32 mouse cellular contexts compared by ENCODE assay signal in genomic region chr13:23689459-23689858, GRCm38 (mm10). TPM values are rescaled to one million over a fixed set of nuclear protein-coding genes. Genes with fewer than 3 reads are reported as not detected.
DNase-seq lines count a peak whose midpoint lies in the region; ATAC-seq and TF ChIP-seq lines count a peak whose summit lies in the region.
"Had no signal": no experiment of that assay in that cellular context is flagged by ENCODE, and none has a peak within 500 bp of the region (broad histone marks: within the 10 kb centered on the region; RNA-seq: fewer than 3 reads in every experiment).

No protein-coding gene starts in this region.

- H3K36me3 ChIP-seq in limb, embryonic 11.5 days (ENCODE audit: control insufficient read depth, insufficient read depth, low read length) = no peaks in the 10 kb centered on the region
- no peaks in the 10 kb centered on the region for H3K36me3 ChIP-seq in limb, embryonic 10.5 days
- no peaks in the 10 kb centered on the region for H3K36me3 ChIP-seq in liver, embryonic 14.5 days (replicated peaks; ENCODE audit: control insufficient read depth, insufficient read depth, low read depth)
- H3K36me3 ChIP-seq in MEL (ENCODE audit: control insufficient read depth in 1 of 2, insufficient read depth in 2 of 2, low read length in 2 of 2) = peaks cover 0 to 12% of the 10 kb centered on the region in 2 experiments; a peak in 2 of 4 replicates
- H3K36me3 ChIP-seq in liver, embryonic 16.5 days (ENCODE audit: control insufficient read depth, insufficient read depth) = peaks cover 5% of the 10 kb centered on the region; the same call in 1 of the 2 replicates
- H3K36me3 ChIP-seq: embryonic facial prominence, embryonic 10.5 days; embryonic facial prominence, embryonic 13.5 days; heart, embryonic 12.5 days; heart, embryonic 15.5 days; hindbrain, embryonic 10.5 days; hindbrain, embryonic 13.5 days had no signal

- no peak for TF ChIP-seq CTCF in liver, embryonic 14.5 days (IDR thresholded peaks at IDR 0.05; ENCODE audit: low read depth)
- TF ChIP-seq CTCF in MEL (IDR thresholded peaks at IDR 0.05 in 2 of 3, conservative IDR thresholded peaks at IDR 0.05 in 1 of 3; ENCODE audit: control insufficient read depth in 1 of 3, insufficient read depth in 1 of 3, low read depth in 2 of 3, low read length in 3 of 3, poor library complexity in 1 of 3, severe bottlenecking in 1 of 3) = no peak
- no peak for TF ChIP-seq CTCF in left cerebral cortex, adult 2 months (IDR thresholded peaks at IDR 0.05)

- intact Hi-C loops in left cerebral cortex, adult 2 months (cut with DNase I) = loop anchor here (10.0 kb wide), 2 partner anchors 255 to 1865 kb away; no protein-coding TSS in a partner anchor

- no peak for TF ChIP-seq RAD21 in MEL (IDR thresholded peaks at IDR 0.05; ENCODE audit: low read depth, low read length)

- H3K9ac ChIP-seq in limb, embryonic 11.5 days (ENCODE audit: low read length) = no peak overlapping the region
- no peak overlapping the region for H3K9ac ChIP-seq in liver, embryonic 14.5 days (replicated peaks)
- H3K9ac ChIP-seq in MEL (ENCODE audit: control insufficient read depth, low read depth, low read length, poor library complexity, severe bottlenecking) = no peak overlapping the region
- H3K9ac ChIP-seq in liver, embryonic 16.5 days (ENCODE audit: low read depth, low read length) = peak overlapping the region; percentile 15; the same call in 1 of the 2 replicates
- H3K9ac ChIP-seq: embryonic facial prominence, embryonic 13.5 days; forebrain, postnatal 0 days; heart, embryonic 12.5 days; heart, embryonic 15.5 days; hindbrain, embryonic 13.5 days had no signal

- no peak overlapping the region for H3K4me3 ChIP-seq in limb, embryonic 11.5 days (ENCODE audit: low read depth, low read length)
- H3K4me3 ChIP-seq in limb, embryonic 10.5 days = no peak overlapping the region
- H3K4me3 ChIP-seq in liver, embryonic 14.5 days (ENCODE audit: insufficient read depth in 1 of 2, low read depth in 2 of 2, low read length in 2 of 2) = no peak overlapping the region
- H3K4me3 ChIP-seq in MEL (ENCODE audit: control insufficient read depth in 1 of 2, insufficient read depth in 1 of 2, low read depth in 2 of 2, low read length in 2 of 2) = no peak overlapping the region
- no peak overlapping the region for H3K4me3 ChIP-seq in liver, embryonic 16.5 days (ENCODE audit: low read depth, low read length)
- no peak overlapping the region for H3K4me3 ChIP-seq in left cerebral cortex, adult 2 months
- H3K4me3 ChIP-seq: embryonic facial prominence, embryonic 10.5 days; embryonic facial prominence, embryonic 13.5 days; heart, embryonic 12.5 days; heart, embryonic 15.5 days; hindbrain, embryonic 10.5 days; hindbrain, embryonic 13.5 days had no signal

- DNase-seq in limb, embryonic 11.5 days (ENCODE audit: low spot score) = peak; percentile 15
- DNase-seq in limb, embryonic 10.5 days (ENCODE audit: low spot score) = no peak
- no peak for DNase-seq in liver, embryonic 14.5 days (ENCODE audit: low read depth in 3 of 3, low spot score in 3 of 3)
- no peak for DNase-seq in liver
- no peak for DNase-seq in MEL (ENCODE audit: low read depth, low spot score)
- DNase-seq in left cerebral cortex, adult 2 months (ENCODE audit: extremely low spot score in 1 of 2, low spot score in 2 of 2) = no peak
- DNase-seq: adrenal gland, adult 2 months; adrenal gland, postnatal 14 days; cerebellum, adult 11 months; cerebellum, adult 2 months; cerebellum, adult 9-11 months; cerebellum, postnatal 25 days; embryo, embryonic 11 days; forebrain, postnatal 0 days; gastrocnemius, postnatal 25 days; heart, adult 18-20 months; heart, postnatal 10 days; heart, postnatal 36 days had no signal

- no peaks in the 10 kb centered on the region for H3K9me3 ChIP-seq in limb, embryonic 11.5 days (ENCODE audit: control insufficient read depth, low read length)
- no peaks in the 10 kb centered on the region for H3K9me3 ChIP-seq in limb, embryonic 10.5 days (replicated peaks)
- no peaks in the 10 kb centered on the region for H3K9me3 ChIP-seq in liver, embryonic 14.5 days (ENCODE audit: control insufficient read depth, low read length)
- no peaks in the 10 kb centered on the region for H3K9me3 ChIP-seq in MEL (replicated peaks; ENCODE audit: insufficient read depth, low read length)
- no peaks in the 10 kb centered on the region for H3K9me3 ChIP-seq in liver, embryonic 16.5 days (replicated peaks; ENCODE audit: control insufficient read depth, low read length)
- H3K9me3 ChIP-seq: embryonic facial prominence, embryonic 10.5 days; embryonic facial prominence, embryonic 13.5 days; G1E; heart, embryonic 12.5 days; heart, embryonic 15.5 days; hindbrain, embryonic 10.5 days; hindbrain, embryonic 13.5 days had no signal

- H3K79me2 ChIP-seq in MEL (ENCODE audit: control insufficient read depth, insufficient read depth, low read length, poor library complexity) = no peaks in the 10 kb centered on the region; the same call in 1 of the 2 replicates

- TF ChIP-seq POLR2A in MEL (IDR thresholded peaks at IDR 0.05; ENCODE audit: control insufficient read depth in 1 of 2, insufficient read depth in 1 of 2, low read depth in 1 of 2, low read length in 2 of 2, poor library complexity in 1 of 2) = no peak

- no peak overlapping the region for H3K4me2 ChIP-seq in limb, embryonic 11.5 days (ENCODE audit: low read depth, severe bottlenecking)
- H3K4me2 ChIP-seq in liver, embryonic 14.5 days (ENCODE audit: low read depth) = no peak overlapping the region
- H3K4me2 ChIP-seq in liver, embryonic 16.5 days (ENCODE audit: low read depth, low read length) = 0 out of 2 replicates have a peak overlapping the region, but pooled peaks have one; percentile 8
- H3K4me2 ChIP-seq: embryonic facial prominence, embryonic 13.5 days; heart, embryonic 12.5 days; heart, embryonic 15.5 days; hindbrain, embryonic 13.5 days had no signal

- no peak for ATAC-seq in limb, embryonic 11.5 days (ENCODE audit: insufficient number of reproducible peaks, low FRiP score, low TSS enrichment, low read depth)
- no peak for ATAC-seq in liver, embryonic 14.5 days (ENCODE audit: insufficient read depth)
- ATAC-seq in liver, embryonic 16.5 days (ENCODE audit: low read depth) = peak; percentile 25; the same call in 1 of the 2 replicates
- ATAC-seq: forebrain, embryonic 14.5 days; forebrain, postnatal 0 days; hindbrain, embryonic 16.5 days had no signal

- WGBS in limb, embryonic 11.5 days = 81% methylated on average over 2 of the region's 2 CpGs
- 75% methylated on average over 2 of the region's 2 CpGs for WGBS in limb, embryonic 10.5 days
- WGBS in liver, embryonic 14.5 days (ENCODE audit: insufficient replicate concordance) = 12% methylated on average over 2 of the region's 2 CpGs
- 29% methylated on average over 2 of the region's 2 CpGs for WGBS in liver, embryonic 16.5 days (ENCODE audit: insufficient replicate concordance)

- peak; percentile 53 for TF ChIP-seq EP300 in liver, embryonic 14.5 days (IDR thresholded peaks at IDR 0.05; ENCODE audit: low read depth)
- no peak for TF ChIP-seq EP300 in MEL (IDR thresholded peaks at IDR 0.05; ENCODE audit: low read depth in 1 of 2, low read length in 2 of 2)

- H3K27ac ChIP-seq in limb, embryonic 11.5 days (replicated peaks; ENCODE audit: low read depth, low read length) = no peak overlapping the region
- no peak overlapping the region for H3K27ac ChIP-seq in limb, embryonic 10.5 days
- H3K27ac ChIP-seq in liver, embryonic 14.5 days = no peak overlapping the region
- H3K27ac ChIP-seq in MEL (ENCODE audit: control insufficient read depth, low read depth, low read length) = no peak overlapping the region
- H3K27ac ChIP-seq in liver, embryonic 16.5 days (ENCODE audit: low read length) = peak overlapping the region; percentile 45; the same call in 1 of the 2 replicates
- no peak overlapping the region for H3K27ac ChIP-seq in left cerebral cortex, adult 2 months
- H3K27ac ChIP-seq: embryonic facial prominence, embryonic 10.5 days; embryonic facial prominence, embryonic 13.5 days; heart, embryonic 15.5 days; hindbrain, embryonic 10.5 days; hindbrain, embryonic 13.5 days had no signal

- H3K4me1 ChIP-seq in limb, embryonic 11.5 days (ENCODE audit: control insufficient read depth, insufficient read depth, low read length) = no peaks in the 10 kb centered on the region
- H3K4me1 ChIP-seq in limb, embryonic 10.5 days = peaks cover 14% of the 10 kb centered on the region
- peaks cover 7 to 19% of the 10 kb centered on the region in 2 experiments for H3K4me1 ChIP-seq in liver, embryonic 14.5 days (replicated peaks; ENCODE audit: control insufficient read depth in 2 of 2, insufficient read depth in 2 of 2, low read length in 1 of 2)
- peaks cover 0 to 12% of the 10 kb centered on the region in 2 experiments; a peak in 1 of 4 replicates for H3K4me1 ChIP-seq in MEL (ENCODE audit: control insufficient read depth in 1 of 2, insufficient read depth in 2 of 2, low read length in 2 of 2)
- peaks cover 21% of the 10 kb centered on the region for H3K4me1 ChIP-seq in liver, embryonic 16.5 days (ENCODE audit: control insufficient read depth, low read depth, low read length)

- no peaks in the 10 kb centered on the region for H3K27me3 ChIP-seq in limb, embryonic 11.5 days (ENCODE audit: control insufficient read depth, insufficient read depth, low read length)
- H3K27me3 ChIP-seq in limb, embryonic 10.5 days (ENCODE audit: low read depth, poor library complexity, severe bottlenecking) = no peaks in the 10 kb centered on the region
- H3K27me3 ChIP-seq in liver, embryonic 14.5 days (ENCODE audit: control insufficient read depth, insufficient read depth, low read length) = no peaks in the 10 kb centered on the region
- H3K27me3 ChIP-seq in MEL (ENCODE audit: control insufficient read depth in 1 of 2, insufficient read depth in 2 of 2, low read length in 2 of 2) = no peaks in the 10 kb centered on the region
- H3K27me3 ChIP-seq in liver, embryonic 16.5 days (ENCODE audit: control insufficient read depth, insufficient read depth, low read depth, low read length) = no peaks in the 10 kb centered on the region
- H3K27me3 ChIP-seq: CH12.LX; embryonic facial prominence, embryonic 13.5 days; heart, embryonic 12.5 days; heart, embryonic 15.5 days; hindbrain, embryonic 13.5 days had no signal

RNA-seq across cellular contexts. Expression of gene Hist1h2bc, which starts 5.5 kb away (rescaled TPM):
- polyA plus RNA-seq in limb, embryonic 11.5 days (2014; fragmentation: Nextera tagmentation; extraction: Ambion mirVana) = 19.9 and 21.1 TPM in 2 replicates
- 16.9 and 17.0 TPM in 2 replicates for polyA plus RNA-seq in limb, embryonic 10.5 days (2016; fragmentation: Nextera tagmentation; extraction: Ambion mirVana)
- polyA plus RNA-seq in liver, embryonic 14.5 days (2012; rRNA removed) = 67.1 and 79.7 TPM in 2 replicates
- polyA plus RNA-seq in liver, embryonic 14.5 days (2014; fragmentation: Nextera tagmentation; extraction: Ambion mirVana) = 104 and 106 TPM in 2 replicates
- 694 and 982 TPM in 2 replicates for total RNA-seq in MEL (2012; rRNA removed)
- 1 to 10 TPM in 1 of 2 experiments, not detected in 1; 3.1 TPM for polyA plus RNA-seq in MEL (2012; ENCODE audit: insufficient read depth in 1 of 2, insufficient read length in 2 of 2, low read depth in 1 of 2, low replicate concordance in 2 of 2, missing spikeins in 1 of 2)
- 202 and 220 TPM in 2 replicates for polyA plus RNA-seq in liver, embryonic 16.5 days (2015; fragmentation: Nextera tagmentation; extraction: Ambion mirVana)
- total RNA-seq in left cerebral cortex, adult 2 months (2021) = 10 to 100 TPM; 27.0 to 29.1 TPM

RNA-seq across cellular contexts. Expression of gene Hist1h2ac, which starts 5.7 kb away (rescaled TPM):
- 0.96 and 1.0 TPM in 2 replicates for polyA plus RNA-seq in limb, embryonic 11.5 days (2014; fragmentation: Nextera tagmentation; extraction: Ambion mirVana)
- 0.60 and 0.98 TPM in 2 replicates for polyA plus RNA-seq in limb, embryonic 10.5 days (2016; fragmentation: Nextera tagmentation; extraction: Ambion mirVana)
- polyA plus RNA-seq in liver, embryonic 14.5 days (2012; rRNA removed) = 1.5 and 1.8 TPM in 2 replicates
- 1.1 and 1.3 TPM in 2 replicates for polyA plus RNA-seq in liver, embryonic 14.5 days (2014; fragmentation: Nextera tagmentation; extraction: Ambion mirVana)
- total RNA-seq in MEL (2012; rRNA removed) = 123 and 153 TPM in 2 replicates
- polyA plus RNA-seq in MEL (2012; ENCODE audit: insufficient read depth in 1 of 2, insufficient read length in 2 of 2, low read depth in 1 of 2, low replicate concordance in 2 of 2, missing spikeins in 1 of 2) = under 1 TPM in 1 of 2 experiments, not detected in 1; 0.15 TPM
- 1.2 and 1.5 TPM in 2 replicates for polyA plus RNA-seq in liver, embryonic 16.5 days (2015; fragmentation: Nextera tagmentation; extraction: Ambion mirVana)
- 1 to 10 TPM; 2.1 to 2.7 TPM for total RNA-seq in left cerebral cortex, adult 2 months (2021)

RNA-seq across cellular contexts. Expression of gene Hist1h1t, which starts 6.2 kb away (rescaled TPM):
- 0.28 TPM in 1 of 2 replicates, not detected in the other for polyA plus RNA-seq in limb, embryonic 11.5 days (2014; fragmentation: Nextera tagmentation; extraction: Ambion mirVana)
- 0.26 TPM in 1 of 2 replicates, not detected in the other for polyA plus RNA-seq in limb, embryonic 10.5 days (2016; fragmentation: Nextera tagmentation; extraction: Ambion mirVana)
- polyA plus RNA-seq in liver, embryonic 14.5 days (2012; rRNA removed) = 0.13 TPM in 1 of 2 replicates, not detected in the other
- polyA plus RNA-seq in liver, embryonic 14.5 days (2014; fragmentation: Nextera tagmentation; extraction: Ambion mirVana) = not detected in 2 replicates
- total RNA-seq in MEL (2012; rRNA removed) = 2.7 and 6.3 TPM in 2 replicates
- polyA plus RNA-seq in MEL (2012; ENCODE audit: insufficient read depth in 1 of 2, insufficient read length in 2 of 2, low read depth in 1 of 2, low replicate concordance in 2 of 2, missing spikeins in 1 of 2) = not detected
- 0.13 TPM in 1 of 2 replicates, not detected in the other for polyA plus RNA-seq in liver, embryonic 16.5 days (2015; fragmentation: Nextera tagmentation; extraction: Ambion mirVana)
- not detected for total RNA-seq in left cerebral cortex, adult 2 months (2021)
- total RNA-seq: adrenal gland, adult 2 months; gastrocnemius, adult 8-10 months; gastrocnemius, postnatal 25 days; heart, adult 18-20 months; heart, postnatal 36 days had no signal
- polyA plus RNA-seq: adrenal gland, adult 2 months; cerebellum, adult 2 months; embryonic facial prominence, embryonic 10.5 days; embryonic facial prominence, embryonic 13.5 days; forebrain, embryonic 11.5 days; forebrain, embryonic 14.5 days; forebrain, postnatal 0 days; G1E; gonadal fat pad, adult 2 months; heart, embryonic 12.5 days; hindbrain, embryonic 10.5 days; hindbrain, embryonic 13.5 days; hindbrain, embryonic 16.5 days had no signal

RNA-seq across cellular contexts. Expression of gene Hist1h4c, which starts 8.8 kb away (rescaled TPM):
- 6.6 and 7.9 TPM in 2 replicates for polyA plus RNA-seq in limb, embryonic 11.5 days (2014; fragmentation: Nextera tagmentation; extraction: Ambion mirVana)
- polyA plus RNA-seq in limb, embryonic 10.5 days (2016; fragmentation: Nextera tagmentation; extraction: Ambion mirVana) = 6.4 and 6.5 TPM in 2 replicates
- polyA plus RNA-seq in liver, embryonic 14.5 days (2012; rRNA removed) = 3.5 and 6.2 TPM in 2 replicates
- 8.5 and 10.1 TPM in 2 replicates for polyA plus RNA-seq in liver, embryonic 14.5 days (2014; fragmentation: Nextera tagmentation; extraction: Ambion mirVana)
- total RNA-seq in MEL (2012; rRNA removed) = 1,967 and 2,008 TPM in 2 replicates
- 1 to 10 TPM in 1 of 2 experiments, not detected in 1; 4.1 TPM for polyA plus RNA-seq in MEL (2012; ENCODE audit: insufficient read depth in 1 of 2, insufficient read length in 2 of 2, low read depth in 1 of 2, low replicate concordance in 2 of 2, missing spikeins in 1 of 2)
- polyA plus RNA-seq in liver, embryonic 16.5 days (2015; fragmentation: Nextera tagmentation; extraction: Ambion mirVana) = 6.3 and 8.9 TPM in 2 replicates
- total RNA-seq in left cerebral cortex, adult 2 months (2021) = 100 to 1,000 TPM; 103 TPM

RNA-seq across cellular contexts. Expression of gene Hfe, which starts 21.2 kb away (rescaled TPM):
- 2.1 and 3.7 TPM in 2 replicates for polyA plus RNA-seq in limb, embryonic 11.5 days (2014; fragmentation: Nextera tagmentation; extraction: Ambion mirVana)
- polyA plus RNA-seq in limb, embryonic 10.5 days (2016; fragmentation: Nextera tagmentation; extraction: Ambion mirVana) = 1.6 and 2.0 TPM in 2 replicates
- 2.8 and 3.4 TPM in 2 replicates for polyA plus RNA-seq in liver, embryonic 14.5 days (2012; rRNA removed)
- 10.8 and 12.2 TPM in 2 replicates for polyA plus RNA-seq in liver, embryonic 14.5 days (2014; fragmentation: Nextera tagmentation; extraction: Ambion mirVana)
- not detected in 2 replicates for total RNA-seq in MEL (2012; rRNA removed)
- polyA plus RNA-seq in MEL (2012; ENCODE audit: insufficient read depth in 1 of 2, insufficient read length in 2 of 2, low read depth in 1 of 2, low replicate concordance in 2 of 2, missing spikeins in 1 of 2) = not detected
- 16.0 and 16.3 TPM in 2 replicates for polyA plus RNA-seq in liver, embryonic 16.5 days (2015; fragmentation: Nextera tagmentation; extraction: Ambion mirVana)
- 1 to 10 TPM; 2.4 to 3.1 TPM for total RNA-seq in left cerebral cortex, adult 2 months (2021)
- polyA plus RNA-seq: G1E had no signal
